Mouse (Mus musculus) neural tube, embryonic 12.5 days (tissue): ENCODE data around the gene Fmn2. TPM values are rescaled to one million over a fixed set of nuclear protein-coding genes. Genes with fewer than 3 reads are reported as not detected.

Experiments
- ATAC-seq: fragments of 200-750 bp; cut with Nextera tagmentation; 2 replicates; pipeline ENCODE4 v1.8.0; 2017; ENCODE audit warnings: low read depth, mild to moderate bottlenecking, moderate TSS enrichment, moderate library complexity; ENCODE audit not compliant: low FRiP score
- H3K27ac ChIP-seq: fragments of 300-500 bp; sonication (generic); 2 replicates; pipeline ENCODE4 v1.5.1; 2016
- H3K27me3 ChIP-seq: fragments of 300-500 bp; sonication (generic); replicated peaks from 2 replicates; pipeline ENCODE4 v1.6.1; 2016; ENCODE audit warnings: mild to moderate bottlenecking
- H3K36me3 ChIP-seq: fragments of 300-500 bp; sonication (generic); 2 replicates; pipeline ENCODE4 v1.6.1; 2016; ENCODE audit warnings: mild to moderate bottlenecking
- H3K4me1 ChIP-seq: fragments of 300-500 bp; sonication (generic); 2 replicates; pipeline ENCODE4 v1.6.1; 2016
- H3K4me2 ChIP-seq: fragments of 300-500 bp; sonication (generic); replicated peaks from 2 replicates; pipeline ENCODE4 v1.6.1; 2016; ENCODE audit warnings: mild to moderate bottlenecking
- H3K4me3 ChIP-seq: fragments of 300-500 bp; sonication (generic); 2 replicates; pipeline ENCODE4 v1.5.1; 2016
- H3K9ac ChIP-seq: fragments of 300-500 bp; sonication (generic); 2 replicates; pipeline ENCODE4 v1.6.1; 2016; ENCODE audit warnings: mild to moderate bottlenecking
- H3K9me3 ChIP-seq: fragments of 300-500 bp; sonication (generic); 2 replicates; pipeline ENCODE4 v1.6.1; 2016; ENCODE audit warnings: mild to moderate bottlenecking
- WGBS: fragments of 180-500 bp; shearing (Covaris S2); methylation state at CpG from one replicate; pipeline ENCODE4 v1.1.7; 2016; 5-methylcytosine and 5-hydroxymethylcytosine counted together
- polyA plus RNA-seq: library from polyadenylated mRNA; unstranded; fragments of >200 nt; fragmentation: Nextera tagmentation; extraction: Ambion mirVana; gene quantifications from 2 replicates; pipeline ENCODE4 v1.2.1, GENCODE M21; 2016

The Fmn2 gene
- polyA plus RNA-seq, 1 experiment from 2014 or later: 7.5 TPM

DNA sequence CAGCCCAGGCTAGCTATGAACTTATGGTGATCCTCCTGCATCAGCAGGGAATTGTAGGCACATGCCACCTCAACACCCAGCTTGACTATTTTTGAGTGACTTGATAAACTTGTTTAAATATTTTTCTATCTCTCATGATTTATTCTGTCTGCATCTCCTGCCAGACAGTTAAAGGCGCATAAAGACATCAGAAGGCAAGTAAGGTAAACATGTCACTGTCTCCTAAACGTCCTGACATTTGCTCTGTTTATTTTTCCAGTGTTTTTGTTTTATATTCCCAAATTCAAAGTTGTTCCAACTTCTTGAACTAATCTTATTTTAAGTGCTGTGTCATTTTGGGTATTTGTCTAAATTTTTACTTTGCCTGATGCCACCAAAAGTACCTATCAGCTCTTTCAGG, 264.1 kb downstream of the Fmn2 start:
- H3K27me3 ChIP-seq: no peaks in the 10 kb centered on the region
- no peaks in the 10 kb centered on the region for H3K9me3 ChIP-seq
- 67% methylated on average over 2 of the region's 2 CpGs for WGBS
- no peak overlapping the region for H3K4me2 ChIP-seq
- no peaks in the 10 kb centered on the region for H3K36me3 ChIP-seq
- no peaks in the 10 kb centered on the region for H3K4me1 ChIP-seq
- ATAC-seq: no peak
- H3K27ac ChIP-seq: no peak overlapping the region
- H3K9ac ChIP-seq: no peak overlapping the region
- no peak overlapping the region for H3K4me3 ChIP-seq

DNA sequence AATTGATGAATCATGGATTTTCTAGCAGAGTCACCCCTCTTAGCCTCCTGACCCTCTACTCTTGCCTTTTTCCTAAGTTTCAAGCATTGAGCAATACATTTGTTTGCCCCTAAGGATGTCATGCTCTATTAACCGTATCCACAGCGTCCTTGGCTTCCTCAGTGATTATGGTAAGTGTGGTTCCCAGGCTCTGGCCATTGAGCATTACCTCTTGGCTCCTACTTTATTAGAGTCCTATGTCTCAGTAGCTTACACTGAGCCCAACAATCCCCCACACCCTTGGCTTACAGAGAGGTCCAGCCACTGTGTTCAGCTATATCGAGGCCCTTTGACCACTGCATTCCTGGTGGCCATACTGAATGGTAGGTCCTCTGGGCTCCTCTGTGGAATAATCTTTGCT, 265.2 kb downstream of the Fmn2 start:
- Histone ChIP-seq H3K27ac (no peak overlapping the region), H3K9me3 (no peaks in the 10 kb centered on the region), H3K36me3 (no peaks in the 10 kb centered on the region), H3K9ac (no peak overlapping the region), H3K27me3 (no peaks in the 10 kb centered on the region), H3K4me1 (no peaks in the 10 kb centered on the region), H3K4me3 (no peak overlapping the region), H3K4me2 (no peak overlapping the region)
- 77% methylated on average over 3 of the region's 3 CpGs for WGBS
- ATAC-seq: no peak

DNA sequence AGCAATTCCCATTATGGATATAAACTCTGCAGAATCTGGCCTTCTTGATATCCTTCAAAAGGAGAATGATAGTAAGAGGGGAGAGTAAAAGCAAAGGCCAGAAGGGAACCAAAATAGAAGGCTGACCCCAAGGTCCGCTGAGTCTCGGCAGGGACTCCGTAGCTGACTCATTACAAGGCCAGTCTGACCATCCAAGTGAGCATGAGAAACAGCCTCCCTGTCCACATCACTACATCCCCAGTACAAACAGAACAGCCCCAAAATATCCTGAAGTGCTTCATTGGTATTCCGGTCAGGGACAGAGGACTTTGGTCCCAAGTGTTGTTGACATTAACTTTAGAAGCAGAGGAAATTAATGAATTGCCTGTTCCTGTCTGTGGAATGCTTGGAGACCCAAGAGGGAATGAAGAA, 270.3 kb downstream of the Fmn2 start:
- Histone ChIP-seq H3K36me3 (no peaks in the 10 kb centered on the region), H3K4me1 (no peaks in the 10 kb centered on the region), H3K4me2 (no peak overlapping the region), H3K9ac (no peak overlapping the region), H3K9me3 (no peaks in the 10 kb centered on the region), H3K27me3 (no peaks in the 10 kb centered on the region), H3K27ac (no peak overlapping the region), H3K4me3 (no peak overlapping the region)
- 85% methylated on average over 4 of the region's 4 CpGs for WGBS
- ATAC-seq: no peak

DNA sequence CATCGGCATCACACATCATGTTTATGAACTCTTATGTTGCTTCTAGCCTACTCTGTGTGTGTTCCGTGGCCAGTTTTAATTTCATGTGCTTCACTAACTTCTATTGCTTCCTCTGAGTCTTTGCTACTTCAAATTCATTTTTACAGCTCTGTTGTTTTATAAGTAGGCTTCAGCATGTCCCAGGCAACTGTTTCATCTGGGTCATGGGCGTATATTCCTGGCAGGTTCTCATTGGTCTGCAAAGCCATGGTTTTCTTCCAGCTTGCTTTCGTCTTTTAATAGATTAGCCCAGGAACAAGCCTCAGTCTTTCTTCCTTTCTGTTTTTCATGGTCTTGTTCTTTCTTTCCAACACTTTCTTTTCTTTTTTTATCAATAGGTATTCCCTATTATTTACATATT, 279.4 kb downstream of the Fmn2 start:
- Histone ChIP-seq H3K27ac (no peak overlapping the region), H3K4me2 (no peak overlapping the region), H3K36me3 (no peaks in the 10 kb centered on the region), H3K9me3 (no peaks in the 10 kb centered on the region), H3K9ac (no peak overlapping the region), H3K4me3 (no peak overlapping the region), H3K4me1 (no peaks in the 10 kb centered on the region), H3K27me3 (no peaks in the 10 kb centered on the region)
- 92% methylated on average over 4 of the region's 4 CpGs for WGBS
- ATAC-seq: no peak

DNA sequence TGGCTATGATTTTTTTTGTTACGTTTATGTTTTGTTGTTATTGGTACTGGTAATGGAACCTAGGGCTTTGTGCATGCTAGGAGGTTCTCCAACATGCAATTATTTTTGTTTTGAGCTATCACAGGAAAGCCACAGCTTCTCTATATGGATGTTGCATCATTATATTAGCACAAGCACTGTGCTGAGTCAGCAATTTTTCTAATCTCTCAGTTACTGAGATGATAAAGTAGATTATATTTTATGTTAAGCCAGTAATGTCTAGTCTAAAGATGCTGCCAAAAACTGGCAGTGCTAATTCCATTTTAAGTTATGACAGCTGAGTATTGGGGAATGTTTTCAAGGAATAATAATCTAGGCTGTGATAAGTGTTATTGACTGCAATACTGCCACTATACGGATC, 287.0 kb downstream of the Fmn2 start:
- no peaks in the 10 kb centered on the region for H3K4me1 ChIP-seq
- no peak overlapping the region for H3K4me2 ChIP-seq
- 92% methylated on average over 2 of the region's 2 CpGs for WGBS
- H3K4me3 ChIP-seq: no peak overlapping the region
- peaks cover 4% of the 10 kb centered on the region; the same call in 1 of the 2 replicates for H3K36me3 ChIP-seq
- no peaks in the 10 kb centered on the region for H3K27me3 ChIP-seq
- H3K9me3 ChIP-seq: no peaks in the 10 kb centered on the region
- H3K27ac ChIP-seq: no peak overlapping the region
- no peak for ATAC-seq
- H3K9ac ChIP-seq: no peak overlapping the region

DNA sequence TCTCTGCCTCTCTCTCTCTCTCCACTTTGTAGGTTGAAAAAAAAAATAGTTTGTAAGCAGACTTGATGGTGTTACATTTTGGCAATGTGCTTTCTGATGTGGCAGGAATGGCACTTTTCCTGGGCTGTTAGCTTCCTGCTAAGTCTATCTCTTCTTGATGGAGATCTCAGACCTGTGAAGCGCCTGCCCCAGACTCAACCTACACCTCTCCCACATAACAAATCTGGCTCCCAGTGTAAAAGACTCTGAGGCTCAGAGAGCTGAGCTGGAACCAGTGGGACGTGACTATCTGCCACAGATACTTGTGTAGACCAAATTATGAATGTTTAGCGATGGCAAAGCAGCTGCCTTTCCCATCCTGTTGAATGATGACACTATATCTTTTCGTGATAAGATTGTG, 310.2 kb downstream of the Fmn2 start:
- 89% methylated on average over 4 of the region's 4 CpGs for WGBS
- no peaks in the 10 kb centered on the region for H3K27me3 ChIP-seq
- no peak for ATAC-seq
- H3K4me3 ChIP-seq: no peak overlapping the region
- H3K4me1 ChIP-seq: no peaks in the 10 kb centered on the region
- no peak overlapping the region for H3K4me2 ChIP-seq
- H3K9me3 ChIP-seq: no peaks in the 10 kb centered on the region
- H3K36me3 ChIP-seq: no peaks in the 10 kb centered on the region
- H3K9ac ChIP-seq: no peak overlapping the region
- no peak overlapping the region for H3K27ac ChIP-seq

DNA sequence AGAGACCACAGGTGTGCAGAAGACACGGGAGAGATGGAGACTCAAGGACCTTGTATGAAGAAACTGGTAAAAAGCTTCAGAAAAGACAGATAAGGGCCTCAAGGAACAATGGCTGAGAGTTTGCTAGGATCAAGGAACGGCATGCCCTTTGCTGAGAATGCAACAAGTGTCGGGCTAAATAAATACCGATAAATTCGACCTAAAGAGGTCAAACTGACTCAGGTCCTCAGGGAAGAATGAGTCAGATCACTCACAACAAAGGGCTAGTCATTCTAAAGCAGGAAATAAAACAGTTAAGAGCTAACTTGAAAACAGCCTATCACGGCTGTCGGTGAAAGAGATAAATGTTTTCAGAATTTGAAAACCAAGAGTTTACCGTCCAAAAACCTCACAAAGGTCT, 324.9 kb downstream of the Fmn2 start:
- Histone ChIP-seq H3K9me3 (no peaks in the 10 kb centered on the region), H3K4me1 (no peaks in the 10 kb centered on the region), H3K4me3 (no peak overlapping the region), H3K27me3 (no peaks in the 10 kb centered on the region), H3K4me2 (no peak overlapping the region), H3K9ac (no peak overlapping the region), H3K27ac (no peak overlapping the region), H3K36me3 (no peaks in the 10 kb centered on the region)
- no peak for ATAC-seq
- WGBS: 37% methylated on average over 8 of the region's 8 CpGs

DNA sequence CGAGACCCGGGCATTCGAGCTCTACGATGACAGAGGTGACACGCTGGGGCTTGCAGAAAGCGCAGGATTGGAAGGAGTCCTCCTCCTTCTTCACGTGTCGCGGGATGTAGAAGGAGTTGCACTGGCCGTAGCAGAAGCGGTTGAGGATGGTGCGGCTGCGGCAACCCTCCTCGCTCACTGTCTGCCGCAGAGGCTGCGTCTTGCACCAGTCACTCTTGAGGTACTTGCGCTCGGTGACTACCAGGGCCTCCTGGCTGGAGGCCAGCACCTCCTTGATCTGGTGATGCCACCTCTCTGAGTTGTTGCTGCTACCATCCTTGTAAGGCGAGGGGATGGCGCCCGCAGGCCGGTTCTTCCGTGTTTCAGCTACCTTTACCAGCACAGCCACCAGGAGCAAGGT, 335.2 kb downstream of the Fmn2 start:
- Histone ChIP-seq H3K36me3 (no peaks in the 10 kb centered on the region), H3K9me3 (no peaks in the 10 kb centered on the region), H3K27ac (no peak overlapping the region), H3K9ac (no peak overlapping the region), H3K4me2 (no peak overlapping the region), H3K27me3 (no peaks in the 10 kb centered on the region), H3K4me3 (no peak overlapping the region), H3K4me1 (no peaks in the 10 kb centered on the region)
- no peak for ATAC-seq
- 95% methylated on average over 23 of the region's 23 CpGs for WGBS

DNA sequence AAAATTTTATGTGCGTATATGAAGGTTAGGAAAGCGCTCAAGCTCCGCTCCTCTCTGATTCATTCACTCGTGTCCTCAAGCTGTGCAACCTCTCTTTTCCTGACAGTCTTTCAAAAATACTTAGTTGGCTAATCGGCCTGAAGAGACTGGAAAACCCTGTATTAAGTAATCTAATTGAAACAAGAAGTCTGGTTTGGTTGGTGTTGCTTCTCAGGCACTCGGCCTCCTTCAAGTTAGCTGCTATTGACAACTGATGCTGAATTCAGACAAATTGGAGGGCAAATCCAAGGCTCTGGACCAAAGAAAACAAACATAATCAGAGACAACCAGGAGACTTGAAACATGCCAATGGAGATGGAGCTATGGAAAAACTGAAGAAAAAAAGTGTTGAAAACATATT, 343.2 kb downstream of the Fmn2 start:
- Histone ChIP-seq H3K36me3 (no peaks in the 10 kb centered on the region), H3K4me3 (no peak overlapping the region), H3K9me3 (no peaks in the 10 kb centered on the region), H3K4me1 (no peaks in the 10 kb centered on the region), H3K9ac (no peak overlapping the region), H3K27me3 (no peaks in the 10 kb centered on the region), H3K27ac (no peak overlapping the region), H3K4me2 (no peak overlapping the region)
- WGBS: 88% methylated on average over 6 of the region's 6 CpGs
- ATAC-seq: no peak

DNA sequence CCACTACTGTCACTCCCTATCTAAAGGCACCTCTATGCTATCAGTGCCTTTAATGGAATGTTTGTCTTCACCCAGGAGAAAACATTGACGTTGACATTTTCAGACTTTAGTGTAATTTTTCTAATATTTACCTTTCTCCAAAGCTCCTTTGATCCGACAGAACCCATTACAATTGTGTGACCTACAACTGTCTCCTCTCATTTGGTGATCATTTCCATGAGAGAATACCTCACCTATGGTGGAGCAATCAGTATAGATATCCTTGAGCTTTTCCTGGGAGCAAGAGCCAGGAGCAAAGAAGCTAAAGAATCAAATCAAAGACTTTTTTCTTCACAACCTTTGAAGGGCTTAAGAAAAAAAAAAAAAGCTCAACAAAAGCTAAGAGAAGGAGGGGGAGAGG, 354.6 kb downstream of the Fmn2 start:
- H3K27ac ChIP-seq: no peak overlapping the region
- H3K9ac ChIP-seq: no peak overlapping the region
- no peak for ATAC-seq
- no peaks in the 10 kb centered on the region for H3K27me3 ChIP-seq
- H3K4me2 ChIP-seq: no peak overlapping the region
- H3K36me3 ChIP-seq: no peaks in the 10 kb centered on the region
- no peak overlapping the region for H3K4me3 ChIP-seq
- H3K4me1 ChIP-seq: no peaks in the 10 kb centered on the region
- H3K9me3 ChIP-seq: no peaks in the 10 kb centered on the region
- WGBS: 82% methylated on average over 2 of the region's 2 CpGs

DNA sequence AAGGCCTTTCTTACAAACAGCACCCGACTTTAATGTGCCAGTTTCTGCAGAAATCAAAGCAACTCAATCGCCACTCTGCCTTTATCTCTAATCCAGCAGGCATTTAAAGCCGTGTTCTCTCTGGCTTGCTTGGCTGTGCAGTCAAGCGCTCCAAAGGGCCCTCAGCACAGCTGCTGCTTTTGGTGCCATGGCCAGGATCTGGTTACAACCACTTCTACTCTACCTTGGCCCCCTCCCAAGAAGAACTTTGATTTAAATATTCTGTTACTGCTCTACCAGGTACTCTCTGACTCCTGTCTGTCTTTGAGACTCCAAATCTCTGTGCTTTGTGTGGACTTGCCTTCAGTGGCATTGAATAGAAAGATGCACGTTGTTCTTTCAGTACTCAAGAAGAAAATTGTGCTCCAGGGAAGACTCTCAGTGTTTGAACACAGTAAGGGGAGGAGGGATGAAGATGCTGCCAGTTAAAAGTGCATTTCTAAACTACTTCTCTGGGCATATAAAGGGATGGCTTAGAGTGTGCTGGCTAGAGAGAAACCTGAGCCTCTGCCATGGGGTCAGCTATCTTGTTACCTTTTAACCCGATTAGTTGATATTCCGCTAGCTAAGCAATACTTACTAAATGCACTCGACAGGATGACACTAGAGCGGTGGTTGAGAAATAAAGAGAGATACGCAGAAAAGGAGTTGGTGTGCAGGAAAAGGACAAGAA, 358.9 kb downstream of the Fmn2 start:
- WGBS: 90% methylated on average over 10 of the region's 10 CpGs
- Histone ChIP-seq H3K4me3 (no peak overlapping the region), H3K4me1 (no peaks in the 10 kb centered on the region), H3K27ac (no peak overlapping the region), H3K9ac (no peak overlapping the region), H3K36me3 (no peaks in the 10 kb centered on the region), H3K9me3 (no peaks in the 10 kb centered on the region), H3K4me2 (no peak overlapping the region), H3K27me3 (no peaks in the 10 kb centered on the region)
- ATAC-seq: no peak
